8 mouse cellular contexts compared by ENCODE assay signal in genomic region chr3:104637427-104638402, GRCm38 (mm10). TPM values are rescaled to one million over a fixed set of nuclear protein-coding genes. Genes with fewer than 3 reads are reported as not detected.
DNase-seq lines count a peak whose midpoint lies in the region; ATAC-seq and TF ChIP-seq lines count a peak whose summit lies in the region.

No protein-coding gene starts in this region.

- 14% methylated on average over 38 of the region's 38 CpGs for WGBS in hindbrain, postnatal 0 days
- 7% methylated on average over 38 of the region's 38 CpGs for WGBS in liver, embryonic 12.5 days (ENCODE audit: insufficient replicate concordance)
- WGBS in neural tube, embryonic 13.5 days: 15% methylated on average over 38 of the region's 38 CpGs

- peak overlapping the region; percentile 87 for H3K4me3 ChIP-seq in hindbrain, postnatal 0 days (ENCODE audit: low read length)
- H3K4me3 ChIP-seq in liver, embryonic 12.5 days: peak overlapping the region; percentile 98
- peak overlapping the region; percentile 88 for H3K4me3 ChIP-seq in neural tube, embryonic 13.5 days

- H3K36me3 ChIP-seq in hindbrain, postnatal 0 days (ENCODE audit: insufficient read depth, low read length): no peaks in the 10 kb centered on the region
- peaks cover 6% of the 10 kb centered on the region; the same call in 1 of the 2 replicates for H3K36me3 ChIP-seq in liver, embryonic 12.5 days
- no peaks in the 10 kb centered on the region for H3K36me3 ChIP-seq in neural tube, embryonic 13.5 days

- peak overlapping the region; percentile 86 for H3K9ac ChIP-seq in hindbrain, postnatal 0 days (replicated peaks; ENCODE audit: low read length)
- peak overlapping the region; percentile 99 for H3K9ac ChIP-seq in liver, embryonic 12.5 days
- H3K9ac ChIP-seq in neural tube, embryonic 13.5 days: peak overlapping the region; percentile 79

- DNase-seq in adrenal gland, postnatal 14 days: peak; percentile 48
- DNase-seq in adrenal gland, postnatal 36 days: no peak
- peak; percentile 17 to 38 for DNase-seq in urinary bladder, adult 18-20 months (ENCODE audit: low spot score in 2 of 2)
- no peak for DNase-seq in urinary bladder, postnatal 25 days (ENCODE audit: low spot score)
- DNase-seq in gastrocnemius, adult 18-20 months (ENCODE audit: low spot score): peak; percentile 29
- peak; percentile 25 for DNase-seq in hindbrain, postnatal 0 days (ENCODE audit: low spot score)

- peak overlapping the region; percentile 92 for H3K4me2 ChIP-seq in hindbrain, postnatal 0 days (ENCODE audit: low read depth, low read length)
- peak overlapping the region; percentile 93 for H3K4me2 ChIP-seq in liver, embryonic 12.5 days
- peak overlapping the region; percentile 94 for H3K4me2 ChIP-seq in neural tube, embryonic 13.5 days

- TF ChIP-seq CTCF in hindbrain, postnatal 0 days (IDR thresholded peaks at IDR 0.05; ENCODE audit: low read depth): no peak

- peak; percentile 70 for ATAC-seq in hindbrain, postnatal 0 days
- ATAC-seq in liver, embryonic 12.5 days: peak; percentile 55
- peak; percentile 67 for ATAC-seq in neural tube, embryonic 13.5 days (ENCODE audit: low read depth)

- H3K4me1 ChIP-seq in hindbrain, postnatal 0 days (ENCODE audit: insufficient read depth, low read length): peaks cover 3% of the 10 kb centered on the region; the same call in 1 of the 2 replicates
- peaks cover 61% of the 10 kb centered on the region for H3K4me1 ChIP-seq in liver, embryonic 12.5 days
- peaks cover 15% of the 10 kb centered on the region for H3K4me1 ChIP-seq in neural tube, embryonic 13.5 days (replicated peaks)

- H3K9me3 ChIP-seq in hindbrain, postnatal 0 days (ENCODE audit: low read length): no peaks in the 10 kb centered on the region
- H3K9me3 ChIP-seq in liver, embryonic 12.5 days (replicated peaks): no peaks in the 10 kb centered on the region
- H3K9me3 ChIP-seq in neural tube, embryonic 13.5 days: no peaks in the 10 kb centered on the region

- H3K27ac ChIP-seq in hindbrain, postnatal 0 days: peak overlapping the region; percentile 78
- H3K27ac ChIP-seq in liver, embryonic 12.5 days: peak overlapping the region; percentile 90
- H3K27ac ChIP-seq in neural tube, embryonic 13.5 days (replicated peaks): peak overlapping the region; percentile 61

- H3K27me3 ChIP-seq in hindbrain, postnatal 0 days (ENCODE audit: insufficient read depth, low read length): no peaks in the 10 kb centered on the region
- no peaks in the 10 kb centered on the region for H3K27me3 ChIP-seq in liver, embryonic 12.5 days (replicated peaks)
- H3K27me3 ChIP-seq in neural tube, embryonic 13.5 days: peaks cover 7% of the 10 kb centered on the region; the same call in 1 of the 2 replicates

RNA-seq across cellular contexts. Expression of gene Slc16a1, which starts 0.8 kb away (rescaled TPM):
- total RNA-seq in adrenal gland, postnatal 14 days (2021): 77.1 and 104 TPM in 2 replicates
- 10 to 100 TPM; 34.4 to 62.7 TPM for total RNA-seq in adrenal gland, postnatal 36 days (2021)
- total RNA-seq in gastrocnemius, adult 18-20 months (2021): 10 to 100 TPM; 21.8 to 33.8 TPM
- total RNA-seq in hindbrain, postnatal 0 days (2014; rRNA removed): 40.2 and 43.4 TPM in 2 replicates
- 21.8 and 22.6 TPM in 2 replicates for polyA plus RNA-seq in hindbrain, postnatal 0 days (2015; fragmentation: Nextera tagmentation; extraction: Ambion mirVana)
- 95.7 and 96.9 TPM in 2 replicates for polyA plus RNA-seq in liver, embryonic 12.5 days (2016; fragmentation: Nextera tagmentation; extraction: Ambion mirVana)
- polyA plus RNA-seq in neural tube, embryonic 13.5 days (2015; fragmentation: Nextera tagmentation; extraction: Ambion mirVana): 8.3 and 9.8 TPM in 2 replicates

Comparison
In these comparisons a context has a peak if more than half of its experiments do, and no peak if none do; other contexts are left out.
1. DNase-seq: peak in adrenal gland, postnatal 14 days (single experiment), urinary bladder, adult 18-20 months (2 of 2), gastrocnemius, adult 18-20 months (single experiment) and hindbrain, postnatal 0 days (single experiment); none in adrenal gland, postnatal 36 days (0 of 2) and urinary bladder, postnatal 25 days (single experiment).
2. Peak in every context shown above with its lines, with median percentiles within 50 percentile points of each other: ATAC-seq, H3K27ac ChIP-seq, H3K4me2 ChIP-seq, H3K4me3 ChIP-seq and H3K9ac ChIP-seq.